Mouse (Mus musculus): ENCODE data around the gene Nme2. TPM values are rescaled to one million over a fixed set of nuclear protein-coding genes. Genes with fewer than 3 reads are reported as not detected.

Nme2 gene
- polyA plus RNA-seq, 1 experiment from 2014 or later: 86.7 TPM

DNA sequence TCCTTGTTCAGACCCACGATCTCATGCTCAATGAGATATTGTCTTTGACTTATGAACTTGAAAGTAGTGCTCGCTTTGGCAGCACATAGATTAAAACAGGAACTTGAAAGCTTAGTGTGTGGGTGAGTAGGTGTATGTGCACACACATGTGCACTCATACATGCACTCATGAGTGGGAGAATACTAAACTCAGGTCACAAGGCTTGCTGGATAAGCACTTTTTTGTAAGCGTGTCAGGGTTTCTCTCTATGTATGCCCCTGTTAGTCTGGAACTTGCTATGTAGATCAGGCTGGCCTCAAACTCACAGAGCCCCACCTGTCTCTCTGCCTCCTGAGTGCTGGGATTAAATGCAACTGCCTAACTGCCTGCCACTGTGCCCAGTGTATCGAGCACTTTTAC, 31.0 kb upstream of the Nme2 start:
- peaks cover 7% of the 10 kb centered on the region; the same call in 1 of the 2 replicates for H3K27me3 ChIP-seq
- no peak overlapping the region for H3K4me3 ChIP-seq
- no peak overlapping the region for H3K4me2 ChIP-seq
- H3K9me3 ChIP-seq: no peaks in the 10 kb centered on the region
- 0 out of 2 replicates have a peak overlapping the region, but pooled peaks have one; percentile 13 for H3K27ac ChIP-seq (replicated peaks)
- H3K9ac ChIP-seq: no peak overlapping the region
- WGBS: 86% methylated on average over 4 of the region's 4 CpGs
- no peaks in the 10 kb centered on the region for H3K4me1 ChIP-seq (replicated peaks)
- no peaks in the 10 kb centered on the region for H3K36me3 ChIP-seq
- ATAC-seq (ENCODE audit: low read depth): no peak

DNA sequence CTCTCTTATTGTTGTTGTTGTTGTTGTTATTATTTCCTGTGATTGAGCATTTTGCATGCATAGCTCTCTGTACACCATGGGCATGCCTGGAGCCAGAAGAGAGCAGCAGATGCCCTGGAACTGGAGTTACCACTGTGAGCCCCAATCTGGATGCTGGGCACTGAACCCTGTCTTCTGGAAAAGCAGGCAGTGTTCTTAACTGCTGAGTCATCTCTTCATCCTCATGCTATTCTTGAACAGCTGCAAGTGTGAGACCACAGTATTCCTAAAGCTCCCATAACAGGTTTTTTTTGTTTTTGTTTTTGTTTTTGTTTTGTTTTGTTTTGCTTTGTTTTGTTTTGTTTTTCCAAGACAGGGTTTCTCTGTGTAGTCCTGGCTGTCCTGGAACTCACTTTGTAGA, 30.2 kb upstream of the Nme2 start:
- Histone ChIP-seq H3K4me1 (replicated peaks) (no peaks in the 10 kb centered on the region), H3K4me3 (no peak overlapping the region), H3K9me3 (no peaks in the 10 kb centered on the region), H3K27me3 (peaks cover 7% of the 10 kb centered on the region; the same call in 1 of the 2 replicates), H3K27ac (replicated peaks) (no peak overlapping the region), H3K36me3 (no peaks in the 10 kb centered on the region), H3K9ac (no peak overlapping the region), H3K4me2 (no peak overlapping the region)
- no peak for ATAC-seq (ENCODE audit: low read depth)

DNA sequence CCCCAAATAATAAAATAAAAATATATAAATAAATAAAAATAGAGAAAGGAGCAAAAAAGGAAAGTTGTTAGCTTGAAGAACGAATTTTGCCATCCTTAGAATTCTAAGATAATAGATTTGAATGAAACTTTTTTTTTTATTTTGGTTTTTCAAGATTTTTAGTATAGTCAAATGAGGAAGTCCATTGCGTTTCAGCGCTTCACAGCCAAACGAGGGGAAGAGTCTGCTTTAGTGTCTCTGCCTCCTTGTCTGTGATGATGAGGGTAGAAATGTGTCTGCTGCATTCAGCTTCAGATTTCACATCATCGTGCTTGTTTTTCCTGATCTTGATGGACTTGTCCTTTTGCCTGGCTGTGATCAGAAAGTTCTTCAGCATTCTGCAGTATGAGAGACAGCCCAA, 29.2 kb upstream of the Nme2 start:
- WGBS: 86% methylated on average over 5 of the region's 5 CpGs
- Histone ChIP-seq H3K36me3 (no peaks in the 10 kb centered on the region), H3K9ac (no peak overlapping the region), H3K27me3 (peaks cover 7% of the 10 kb centered on the region; the same call in 1 of the 2 replicates), H3K9me3 (no peaks in the 10 kb centered on the region), H3K4me3 (no peak overlapping the region), H3K27ac (replicated peaks) (no peak overlapping the region), H3K4me2 (no peak overlapping the region), H3K4me1 (replicated peaks) (no peaks in the 10 kb centered on the region)
- no peak for ATAC-seq (ENCODE audit: low read depth)

DNA sequence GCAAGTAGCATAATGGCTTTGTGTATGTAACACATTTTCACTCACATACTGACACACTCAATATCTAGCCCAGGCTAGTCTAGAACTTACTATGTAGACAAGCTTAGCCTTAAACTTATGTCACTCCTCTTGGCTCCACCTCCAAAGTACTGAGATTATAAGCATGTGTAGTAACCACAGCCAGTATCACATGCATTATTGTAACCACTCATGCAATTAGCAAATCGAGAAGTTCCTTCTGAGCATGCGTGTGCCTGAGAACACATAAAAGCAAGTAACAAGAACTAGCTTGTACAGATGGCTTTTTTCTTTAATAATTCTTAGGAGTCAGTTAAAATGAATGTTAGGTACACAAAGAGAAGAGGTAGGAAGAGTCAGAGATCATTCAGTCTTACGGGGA, 28.6 kb upstream of the Nme2 start:
- Histone ChIP-seq H3K4me1 (replicated peaks) (peaks cover 2% of the 10 kb centered on the region; the same call in 1 of the 2 replicates), H3K9me3 (no peaks in the 10 kb centered on the region), H3K4me2 (no peak overlapping the region), H3K4me3 (no peak overlapping the region), H3K27ac (replicated peaks) (no peak overlapping the region), H3K36me3 (no peaks in the 10 kb centered on the region), H3K27me3 (peaks cover 6% of the 10 kb centered on the region; the same call in 1 of the 2 replicates), H3K9ac (no peak overlapping the region)
- WGBS: 92% methylated on average over 3 of the region's 3 CpGs
- no peak for ATAC-seq (ENCODE audit: low read depth)

DNA sequence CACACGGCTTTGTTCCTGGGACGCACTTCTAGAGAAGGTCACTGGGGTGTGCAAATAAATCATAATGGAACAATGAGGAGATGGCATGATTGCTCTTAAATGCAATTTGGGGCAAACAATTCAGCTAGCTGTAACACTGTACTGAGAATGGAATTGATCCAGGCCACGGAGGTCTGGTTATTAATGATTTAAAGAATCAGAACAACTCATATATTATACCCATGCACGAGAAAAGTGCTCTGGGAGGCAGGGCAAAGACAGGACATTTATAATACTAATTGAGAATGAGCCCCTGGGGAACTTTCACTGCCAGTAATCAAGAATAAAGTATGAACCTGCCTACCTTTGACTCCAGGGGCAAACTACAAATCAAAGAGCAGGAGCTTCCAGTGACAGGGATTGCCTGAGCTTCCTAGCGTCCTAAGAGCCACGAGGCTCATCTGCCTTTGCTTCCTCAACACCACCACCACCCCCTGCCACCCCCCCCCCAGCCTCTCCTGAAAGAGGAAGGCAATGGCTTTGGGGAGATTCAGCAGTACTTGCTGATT, 23.5 kb upstream of the Nme2 start:
- 22% methylated on average over 6 of the region's 6 CpGs for WGBS

DNA sequence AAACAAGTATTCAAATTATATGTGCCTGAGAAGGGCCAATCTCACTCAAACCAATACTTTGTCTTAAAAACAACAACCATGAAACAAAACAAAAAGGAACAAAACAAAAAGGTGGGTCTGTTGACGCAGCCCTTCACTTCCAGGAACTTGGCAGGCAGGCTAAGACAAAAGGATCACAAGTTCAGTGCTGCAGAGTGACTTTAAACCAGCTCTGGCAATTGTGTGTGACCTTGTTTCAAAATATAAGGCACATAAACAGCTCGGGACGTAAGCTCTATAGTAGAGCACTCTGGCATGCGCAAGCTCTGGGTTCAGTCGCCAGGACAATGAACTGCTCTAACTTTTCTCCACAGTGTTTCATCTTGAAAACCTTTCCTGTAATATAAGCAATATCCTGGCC, 16.9 kb upstream of the Nme2 start:
- Histone ChIP-seq H3K27me3 (no peaks in the 10 kb centered on the region), H3K27ac (replicated peaks) (no peak overlapping the region), H3K4me3 (no peak overlapping the region), H3K4me1 (replicated peaks) (peaks cover 10% of the 10 kb centered on the region), H3K4me2 (no peak overlapping the region), H3K9ac (no peak overlapping the region), H3K9me3 (no peaks in the 10 kb centered on the region), H3K36me3 (no peaks in the 10 kb centered on the region)
- ATAC-seq (ENCODE audit: low read depth): no peak
- WGBS: 84% methylated on average over 5 of the region's 5 CpGs

More for the DNA sequence above, 23.5 kb upstream of the Nme2 start:
- no peak overlapping the region for H3K4me3 ChIP-seq
- H3K4me1 ChIP-seq (replicated peaks): peaks cover 5% of the 10 kb centered on the region; the same call in 1 of the 2 replicates
- H3K4me2 ChIP-seq: no peak overlapping the region
- peak; percentile 82; the same call in 1 of the 2 replicates for ATAC-seq (ENCODE audit: low read depth)
- no peak overlapping the region for H3K27ac ChIP-seq (replicated peaks)
- no peak overlapping the region for H3K9ac ChIP-seq
- H3K9me3 ChIP-seq: no peaks in the 10 kb centered on the region
- no peaks in the 10 kb centered on the region for H3K27me3 ChIP-seq
- no peaks in the 10 kb centered on the region for H3K36me3 ChIP-seq

DNA sequence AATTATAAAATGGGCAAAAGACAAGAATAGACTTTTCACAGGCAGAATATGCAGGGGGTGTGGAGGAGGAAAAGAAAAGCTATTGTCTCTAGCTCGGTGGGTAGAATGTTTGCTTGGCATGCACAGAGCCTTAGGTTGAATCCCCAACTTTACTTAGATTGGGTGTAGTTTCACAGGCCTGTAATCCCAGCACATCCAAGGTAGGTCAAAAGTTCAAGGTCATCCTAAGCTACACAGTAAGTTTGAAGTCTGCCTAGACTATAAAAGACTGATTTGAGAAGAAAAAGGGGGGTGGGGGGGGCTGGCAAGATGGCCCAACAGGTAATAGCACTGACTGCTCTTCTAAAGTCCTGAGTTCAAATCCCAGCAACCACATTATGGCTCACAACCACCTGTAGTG, 13.7 kb upstream of the Nme2 start:
- no peaks in the 10 kb centered on the region for H3K27me3 ChIP-seq
- ATAC-seq (ENCODE audit: low read depth): no peak
- WGBS: 73% methylated on average over 1 of the region's 1 CpGs
- H3K9me3 ChIP-seq: no peaks in the 10 kb centered on the region
- H3K36me3 ChIP-seq: peaks cover 14% of the 10 kb centered on the region
- H3K4me2 ChIP-seq: no peak overlapping the region
- H3K27ac ChIP-seq (replicated peaks): no peak overlapping the region
- H3K4me3 ChIP-seq: no peak overlapping the region
- peaks cover 29% of the 10 kb centered on the region for H3K4me1 ChIP-seq (replicated peaks)
- H3K9ac ChIP-seq: no peak overlapping the region

DNA sequence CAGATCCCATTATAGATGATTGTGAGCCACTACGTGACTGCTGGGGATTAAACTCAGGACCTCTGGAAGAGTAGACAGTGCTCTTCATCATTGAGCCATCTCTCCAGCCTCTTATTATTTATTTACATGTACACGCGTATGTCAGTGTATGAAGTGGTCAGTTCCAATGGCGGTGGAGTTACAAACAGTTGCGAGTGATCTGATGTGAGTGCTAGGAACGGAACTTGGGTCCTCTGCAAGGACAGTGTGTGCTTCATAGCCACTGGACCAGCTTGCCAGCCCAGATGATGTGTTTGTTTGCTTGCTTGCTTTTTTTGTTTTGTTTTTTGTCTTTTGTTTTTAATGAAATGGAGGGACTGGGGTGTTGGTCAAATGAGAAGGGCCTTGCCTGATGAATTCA, 13.1 kb upstream of the Nme2 start:
- no peak for ATAC-seq (ENCODE audit: low read depth)
- peaks cover 20% of the 10 kb centered on the region for H3K36me3 ChIP-seq
- WGBS: 97% methylated on average over 6 of the region's 6 CpGs
- no peaks in the 10 kb centered on the region for H3K27me3 ChIP-seq
- peak overlapping the region; percentile 50; the same call in 1 of the 2 replicates for H3K4me2 ChIP-seq
- no peak overlapping the region for H3K9ac ChIP-seq
- no peak overlapping the region for H3K4me3 ChIP-seq
- peaks cover 29% of the 10 kb centered on the region for H3K4me1 ChIP-seq (replicated peaks)
- no peaks in the 10 kb centered on the region for H3K9me3 ChIP-seq
- H3K27ac ChIP-seq (replicated peaks): peak overlapping the region; percentile 79

DNA sequence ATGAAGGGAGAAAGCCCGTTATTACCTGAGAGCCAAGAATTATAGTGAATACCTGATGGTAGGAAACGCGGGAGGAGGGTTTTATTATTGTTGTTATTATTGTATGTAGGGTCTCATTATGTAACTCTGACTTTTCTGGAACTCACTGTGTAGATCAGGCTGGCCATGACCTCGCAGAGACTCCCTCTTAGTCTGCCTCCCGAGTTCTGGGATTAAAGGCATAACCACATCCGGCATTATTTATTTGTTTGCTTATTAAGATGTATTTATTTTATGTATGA, 12.7 kb upstream of the Nme2 start:
- 47% methylated on average over 6 of the region's 6 CpGs for WGBS
- peak; percentile 14; the same call in 1 of the 2 replicates for ATAC-seq (ENCODE audit: low read depth)
- no peaks in the 10 kb centered on the region for H3K27me3 ChIP-seq
- H3K4me1 ChIP-seq (replicated peaks): peaks cover 29% of the 10 kb centered on the region
- H3K36me3 ChIP-seq: peaks cover 24% of the 10 kb centered on the region
- peak overlapping the region; percentile 79 for H3K27ac ChIP-seq (replicated peaks)
- H3K9ac ChIP-seq: peak overlapping the region; percentile 50; the same call in 1 of the 2 replicates
- peak overlapping the region; percentile 64 for H3K4me3 ChIP-seq
- no peaks in the 10 kb centered on the region for H3K9me3 ChIP-seq
- H3K4me2 ChIP-seq: peak overlapping the region; percentile 50

DNA sequence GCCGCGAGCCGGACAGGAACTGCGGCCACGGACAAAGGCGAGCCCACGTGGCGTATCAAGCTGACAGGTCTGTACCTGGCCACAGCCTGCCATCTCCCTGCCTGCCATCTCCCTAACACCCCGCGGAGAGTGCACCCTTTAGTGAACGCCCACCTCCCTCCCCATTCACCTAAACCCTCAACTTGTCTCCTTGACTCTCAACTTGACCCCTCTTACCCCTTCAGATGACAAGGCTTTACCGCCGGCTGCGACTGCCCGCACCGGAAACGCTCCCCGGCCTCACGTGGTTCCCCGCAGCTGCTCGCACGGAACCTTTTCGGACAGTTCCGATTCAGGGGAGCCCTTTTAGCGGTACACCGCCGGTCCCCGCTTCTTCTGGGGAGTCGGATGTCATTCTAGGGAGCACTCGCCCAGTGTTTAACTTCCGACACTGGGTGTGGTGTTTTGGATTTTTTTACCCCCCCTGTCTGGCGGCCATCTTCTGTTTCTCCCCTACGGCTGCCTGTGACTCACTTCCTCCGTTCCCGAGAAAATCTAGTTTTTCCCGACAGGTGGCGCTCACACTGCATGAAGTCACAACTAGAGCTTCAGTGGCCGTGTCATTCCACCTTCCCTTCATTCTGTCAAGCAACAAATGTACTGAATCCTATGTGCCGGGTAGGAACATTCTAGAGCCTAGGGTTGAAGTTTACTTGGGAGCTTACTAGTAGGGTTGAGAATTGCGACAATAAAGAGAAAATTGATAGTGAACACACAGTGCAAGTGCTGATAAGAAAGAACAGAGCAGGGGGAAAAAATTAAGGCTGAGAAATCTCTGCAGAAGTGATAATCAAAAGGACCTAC, 12.2 kb upstream of the Nme2 start, which contains the start of the genes Gm20390 and Nme1:
TSS of gene Gm20390 (minus strand) at position 289 of the 843 bp plus-strand sequence.
TSS of gene Nme1 (minus strand) at position 517 of the 843 bp plus-strand sequence.
- Histone ChIP-seq H3K4me3 (peak within 1 kb of the TSS; percentile 64), H3K36me3 (peaks cover 29% of the 10 kb centered on the region), H3K4me2 (peak within 1 kb of the TSS; percentile 91), H3K9me3 (no peaks in the 10 kb centered on the region), H3K4me1 (replicated peaks) (peaks cover 33% of the 10 kb centered on the region), H3K27ac (replicated peaks) (peak within 1 kb of the TSS; percentile 79), H3K27me3 (no peaks in the 10 kb centered on the region), H3K9ac (peak within 1 kb of the TSS; percentile 89)
- under 1% methylated on average over 40 of the region's 40 CpGs for WGBS
- ATAC-seq (ENCODE audit: low read depth): peak; percentile 94

DNA sequence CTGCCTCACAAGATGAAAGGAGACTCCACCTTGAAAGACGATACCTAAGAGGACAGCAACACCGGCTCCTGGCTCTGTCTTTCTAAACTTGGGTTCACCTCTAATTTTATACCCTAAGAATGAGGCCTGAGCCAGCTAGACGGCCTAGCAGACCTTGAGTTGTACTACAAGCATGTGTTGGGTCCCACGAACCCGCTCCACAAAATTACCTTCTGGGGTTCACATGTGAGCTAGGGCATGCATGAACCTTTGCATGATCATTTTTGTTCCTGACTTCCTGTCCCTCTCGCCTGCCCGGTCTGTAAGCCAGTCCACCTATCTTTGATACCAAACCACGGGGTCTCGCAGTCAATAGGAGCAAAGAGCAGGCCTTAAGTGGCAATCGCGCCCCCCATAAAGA, 11.3 kb upstream of the Nme2 start:
- Histone ChIP-seq H3K4me1 (replicated peaks) (peaks cover 33% of the 10 kb centered on the region), H3K27ac (replicated peaks) (peak overlapping the region; percentile 78), H3K9me3 (no peaks in the 10 kb centered on the region), H3K4me3 (peak overlapping the region; percentile 64), H3K36me3 (peaks cover 37% of the 10 kb centered on the region), H3K27me3 (no peaks in the 10 kb centered on the region), H3K4me2 (peak overlapping the region; percentile 91), H3K9ac (peak overlapping the region; percentile 89)
- WGBS: 5% methylated on average over 11 of the region's 11 CpGs
- no peak; the same call in 1 of the 2 replicates for ATAC-seq (ENCODE audit: low read depth)

DNA sequence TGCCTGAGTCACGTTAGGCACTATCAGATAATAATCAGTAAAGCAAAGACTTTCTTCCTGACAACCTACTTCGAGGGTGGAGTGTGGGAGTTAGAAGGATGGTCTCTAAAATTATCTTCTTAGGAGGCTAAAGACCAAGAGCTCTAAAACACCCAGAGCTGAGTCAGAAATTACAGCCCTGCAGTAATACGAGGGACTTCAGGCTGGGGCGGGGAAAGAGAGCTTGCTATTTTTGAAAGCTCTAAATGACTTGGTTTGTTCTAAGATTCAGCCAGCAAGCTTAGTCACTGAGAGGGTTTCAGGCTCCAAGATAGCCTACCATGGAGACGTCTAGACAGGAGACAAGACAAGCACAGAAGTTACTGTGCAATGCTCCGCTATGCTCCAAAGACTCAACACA, 9.3 kb upstream of the Nme2 start:
- Histone ChIP-seq H3K9ac (no peak overlapping the region), H3K4me2 (no peak overlapping the region), H3K4me3 (no peak overlapping the region), H3K9me3 (no peaks in the 10 kb centered on the region), H3K27me3 (no peaks in the 10 kb centered on the region), H3K36me3 (peaks cover 55% of the 10 kb centered on the region), H3K4me1 (replicated peaks) (peaks cover 33% of the 10 kb centered on the region), H3K27ac (replicated peaks) (no peak overlapping the region)
- WGBS: 97% methylated on average over 6 of the region's 6 CpGs
- no peak for ATAC-seq (ENCODE audit: low read depth)

Measured in neural tube, embryonic 13.5 days (tissue).